Mouse (Mus musculus) lung, adult 18-20 months (tissue): ENCODE results near the gene Tpx2.

Experiments used
- DNase-seq, 2 experiments: peaks; one replicate each; pipeline ENCODE4 v3.0.0; 2022; ENCODE audit warnings: mixed read lengths in 2 of 2

Tpx2 gene

DNA sequence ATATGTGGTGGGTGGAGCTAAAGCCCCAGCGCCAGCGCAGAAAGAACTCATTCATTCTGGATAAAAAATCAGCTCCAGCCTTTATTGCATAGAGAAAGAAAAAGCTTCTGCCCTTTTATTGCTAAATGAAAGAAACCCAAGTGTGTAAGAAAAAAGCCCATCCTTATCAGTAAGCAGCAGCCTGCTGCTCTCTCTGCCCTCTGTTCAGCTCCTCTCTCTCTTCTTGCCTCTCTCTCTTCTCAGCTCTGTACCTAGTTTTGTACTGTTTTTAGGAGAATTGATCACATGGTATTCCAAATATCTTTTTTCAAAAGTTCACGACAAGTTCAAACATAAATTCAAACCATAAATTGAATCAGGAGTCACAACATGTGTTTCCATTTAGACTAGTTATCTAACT lies 30.5 kb downstream of the Tpx2 start:
- DNase-seq: no peak

DNA sequence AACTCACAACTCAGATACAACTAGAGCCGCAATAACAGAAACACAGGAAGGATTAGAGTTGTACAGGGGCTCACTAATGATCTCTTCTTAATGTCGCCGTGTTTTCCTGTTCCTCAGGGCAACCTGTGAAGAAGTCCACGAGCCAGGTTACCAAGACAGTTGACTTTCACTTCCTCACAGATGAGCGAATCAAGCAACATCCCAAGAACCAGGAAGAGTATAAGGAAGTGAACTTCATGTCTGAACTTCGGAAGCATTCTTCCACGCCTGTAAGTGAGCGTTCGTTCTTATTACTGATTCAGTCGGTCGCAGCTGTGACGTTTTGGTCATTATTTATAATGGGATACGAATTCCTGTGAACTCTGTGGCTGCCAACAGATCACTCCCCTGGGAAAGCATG lies 33.1 kb downstream of the Tpx2 start:
- no peak for DNase-seq

GRCm38 (mm10) chr2:152884101-152884645 lies 36.4 kb downstream of the Tpx2 start:
- no peak for DNase-seq

GRCm38 (mm10) chr2:152887230-152887629 lies 39.5 kb downstream of the Tpx2 start:
- DNase-seq: no peak

DNA sequence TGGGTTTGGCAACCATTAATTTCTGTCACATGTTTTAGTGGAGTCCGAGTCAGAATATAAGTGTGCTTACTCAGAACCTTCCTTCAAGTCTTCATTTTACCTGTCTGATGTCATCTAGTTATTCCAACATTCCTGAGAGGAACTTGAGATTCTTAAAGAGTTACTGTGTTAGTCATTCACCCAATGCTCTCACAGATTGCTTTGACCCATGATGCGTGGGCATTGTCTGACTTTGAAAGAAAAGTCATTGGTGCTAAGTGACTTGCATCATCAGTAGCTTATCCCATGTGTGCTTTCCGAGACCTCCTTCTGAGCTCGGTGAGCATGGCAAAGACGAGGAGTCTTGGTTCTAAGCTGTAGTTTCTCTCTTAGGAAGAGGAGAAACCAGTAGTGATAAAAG lies 41.0 kb downstream of the Tpx2 start:
- DNase-seq: no peak

GRCm38 (mm10) chr2:152895834-152896233 lies 48.1 kb downstream of the Tpx2 start:
- DNase-seq: no peak

- DNase-seq: no peak
These were observed 49.2 kb downstream of the Tpx2 start for GRCm38 (mm10) chr2:152896926-152897325.

DNA sequence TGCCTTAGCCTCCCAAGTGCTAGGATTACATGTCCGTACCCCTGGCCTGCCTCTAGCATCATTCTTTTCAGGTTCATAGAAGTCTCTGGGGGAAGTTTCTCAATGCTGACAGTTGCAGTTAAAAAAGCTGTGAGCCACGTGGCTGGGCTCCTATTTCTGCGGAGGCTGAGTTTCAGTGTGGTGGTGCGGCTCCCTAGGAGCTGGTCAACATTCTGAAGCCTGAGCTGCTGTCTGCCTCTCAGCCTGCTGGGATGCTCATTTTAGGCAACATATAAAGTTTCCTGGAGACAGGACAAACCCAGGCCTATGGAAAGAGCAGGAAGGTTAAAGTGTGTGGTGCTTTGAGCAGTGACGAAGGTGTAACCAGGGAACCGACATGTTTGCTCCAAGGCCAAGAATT lies 51.2 kb downstream of the Tpx2 start:
- DNase-seq: no peak

DNA sequence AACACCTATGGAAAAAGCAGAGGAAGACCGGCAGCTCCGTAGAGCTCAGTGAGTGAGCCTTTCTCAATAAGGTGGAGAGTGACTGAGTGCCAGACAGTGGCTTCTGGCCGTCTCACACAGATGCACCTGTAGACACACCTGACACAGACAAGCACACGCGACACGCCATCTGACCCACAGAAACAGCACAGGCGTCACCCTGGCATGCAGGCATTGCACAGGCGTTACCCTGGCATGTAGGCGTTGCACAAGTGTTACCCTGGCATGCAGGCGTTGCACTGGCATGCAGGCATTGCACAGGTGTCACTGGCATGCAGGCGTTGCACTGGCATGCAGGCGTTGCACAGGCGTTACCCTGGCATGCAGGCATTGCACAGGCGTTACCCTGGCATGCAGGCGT lies 53.5 kb downstream of the Tpx2 start:
- no peak for DNase-seq

- DNase-seq: no peak
These were observed 54.9 kb downstream of the Tpx2 start for GRCm38 (mm10) chr2:152902658-152903057.

DNA sequence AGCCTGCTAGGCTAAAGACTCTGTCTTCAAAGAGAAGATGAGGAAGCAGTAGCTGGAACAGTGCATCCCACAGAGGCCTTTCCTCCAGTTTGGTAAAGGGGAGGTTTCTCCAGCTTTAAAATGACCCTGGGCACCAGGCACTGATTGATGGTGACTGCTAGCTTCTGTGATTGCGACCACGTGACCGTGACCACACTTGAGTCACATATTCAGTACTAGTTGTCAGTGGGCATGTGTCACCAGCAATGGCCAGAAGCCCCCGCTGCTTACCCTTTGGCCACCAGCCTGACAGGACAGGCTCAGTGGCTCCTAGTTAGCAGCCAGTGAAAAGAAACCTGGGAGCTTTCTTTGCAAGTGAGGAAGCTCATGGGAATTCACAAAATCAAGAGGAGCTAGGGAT lies 55.8 kb downstream of the Tpx2 start:
- peak; percentile 32 to 36 for DNase-seq

DNA sequence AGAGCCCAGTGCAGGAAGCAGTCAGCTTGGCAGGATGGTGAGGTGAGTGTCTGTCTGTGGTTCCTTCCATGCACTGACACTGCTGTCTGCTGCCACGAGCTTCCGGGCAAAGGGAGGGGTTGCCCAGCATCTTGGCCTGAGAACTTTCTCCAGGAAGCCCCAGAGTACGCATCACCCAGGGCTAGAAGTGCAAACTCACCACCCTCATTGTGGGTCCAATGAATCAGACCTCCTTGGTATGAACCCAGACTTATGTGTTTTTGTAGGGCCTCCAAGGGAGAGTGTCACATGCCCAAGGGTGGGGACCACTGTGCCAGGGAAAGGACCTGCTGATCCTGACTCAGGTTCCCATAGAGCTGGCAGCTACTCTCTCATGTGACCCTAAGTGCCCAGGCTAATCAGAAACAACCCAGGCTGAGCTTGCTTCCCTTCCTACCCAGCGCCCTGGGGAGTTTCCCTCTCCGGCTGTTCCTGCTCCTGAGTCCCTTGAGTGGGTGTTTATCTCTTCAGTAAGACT lies 56.4 kb downstream of the Tpx2 start:
- DNase-seq: peak in 1 of 2 experiments; percentile 20

DNA sequence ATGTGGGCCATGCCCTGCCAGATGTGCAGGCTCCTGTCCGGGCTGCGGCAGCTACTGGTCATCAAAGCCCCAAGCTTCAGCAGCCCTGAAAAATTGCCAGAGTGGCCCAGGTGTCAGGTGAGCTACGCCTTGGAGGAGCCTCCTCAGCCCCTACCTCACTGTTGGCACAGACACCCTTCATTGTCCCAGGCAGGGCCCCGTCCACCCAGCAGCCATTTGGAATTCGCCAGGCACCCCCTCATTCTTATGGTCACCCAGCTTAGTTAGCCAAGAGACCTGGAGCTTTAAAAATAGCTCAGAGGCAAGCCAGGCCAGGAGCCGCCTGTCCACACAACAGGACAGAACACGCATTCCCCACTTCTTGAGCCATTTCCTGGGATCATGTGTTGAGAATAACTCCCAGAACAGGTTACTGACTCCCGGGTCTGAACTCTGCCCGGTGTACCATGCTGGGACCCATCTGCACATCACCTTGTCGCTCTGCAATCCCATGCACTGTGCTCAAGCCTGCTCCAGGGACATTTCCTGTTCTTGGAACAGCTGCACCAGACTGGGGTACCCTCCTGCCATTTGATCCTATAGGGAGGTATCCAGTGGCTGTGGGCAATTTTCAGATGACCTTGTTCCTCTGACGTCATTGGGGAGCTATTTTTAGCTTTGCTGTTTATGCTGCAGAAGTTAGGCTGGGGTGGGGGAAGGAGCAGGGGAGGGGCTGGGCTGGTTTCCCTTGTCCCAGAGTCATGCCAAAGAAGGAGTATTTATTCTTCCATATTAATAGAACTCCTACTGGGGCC lies 57.5 kb downstream of the Tpx2 start:
- no peak for DNase-seq

- DNase-seq: no peak
These were observed 58.7 kb downstream of the Tpx2 start for GRCm38 (mm10) chr2:152906274-152907037.

GRCm38 (mm10) chr2:152907114-152907943 lies 59.6 kb downstream of the Tpx2 start:
- DNase-seq: no peak

DNA sequence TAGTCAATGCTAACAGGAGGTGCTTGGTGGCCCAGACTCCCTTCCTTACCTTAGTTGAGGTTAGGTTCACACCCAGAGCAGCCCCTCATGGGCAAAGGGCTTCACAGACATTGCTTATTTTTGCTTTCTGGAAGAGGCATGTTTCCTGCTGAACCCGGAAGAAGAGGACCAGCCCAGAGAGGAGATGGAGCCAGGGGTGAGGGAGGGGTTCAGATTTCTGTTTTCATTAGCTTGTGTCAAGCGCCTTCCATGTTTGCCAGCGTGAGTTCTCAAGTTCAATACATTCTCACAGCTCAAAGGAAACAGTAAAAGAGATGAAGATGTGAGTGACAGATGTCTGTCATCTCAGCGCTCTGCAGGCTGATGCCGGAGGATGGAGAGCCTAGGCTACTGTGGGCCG lies 62.1 kb downstream of the Tpx2 start:
- no peak for DNase-seq

- DNase-seq: no peak
These were observed 63.3 kb downstream of the Tpx2 start, which contains the start of gene Mylk2 for GRCm38 (mm10) chr2:152911031-152911430. Gene Mylk2, plus strand, starts transcription at chr2:152911352.

DNA sequence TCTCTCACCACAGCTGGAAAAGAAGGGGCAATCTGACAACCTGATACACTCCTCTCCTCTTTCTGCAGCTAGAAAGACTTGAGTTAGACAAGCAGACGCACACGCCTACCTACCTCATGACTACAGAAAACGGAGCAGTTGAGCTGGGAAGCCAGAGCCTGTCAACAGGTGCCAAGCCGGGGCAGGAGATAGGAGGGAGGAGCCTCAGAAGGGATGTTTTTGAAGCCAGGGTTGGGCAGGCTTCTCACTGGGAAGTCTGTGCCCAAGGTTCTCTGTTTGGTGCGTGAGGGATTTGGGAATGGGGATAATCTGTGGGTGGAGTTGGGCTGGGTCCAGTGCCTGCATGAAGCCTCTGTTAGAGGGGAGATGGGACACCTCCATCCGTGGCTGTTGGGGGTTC lies 63.7 kb downstream of the Tpx2 start:
- no peak for DNase-seq

DNA sequence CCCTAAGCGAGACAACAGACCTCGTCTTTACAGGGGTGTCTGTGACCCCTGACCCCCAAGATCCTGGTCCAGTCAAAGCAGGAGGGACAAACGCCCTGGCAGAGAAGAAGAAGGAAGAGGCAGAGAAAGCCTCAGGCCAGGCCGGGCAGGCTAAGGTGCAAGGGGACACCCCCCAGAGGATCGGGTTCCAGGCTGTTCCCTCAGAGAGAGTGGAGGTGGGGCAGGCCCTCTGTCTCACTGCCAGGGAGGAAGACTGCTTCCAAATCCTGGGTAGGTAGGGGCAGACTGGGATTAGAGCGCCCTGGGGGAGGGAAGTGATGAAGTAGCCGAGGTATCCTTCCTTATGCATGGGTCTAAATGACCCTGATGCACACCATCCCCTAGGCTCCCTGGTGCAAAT lies 65.7 kb downstream of the Tpx2 start:
- no peak for DNase-seq

DNA sequence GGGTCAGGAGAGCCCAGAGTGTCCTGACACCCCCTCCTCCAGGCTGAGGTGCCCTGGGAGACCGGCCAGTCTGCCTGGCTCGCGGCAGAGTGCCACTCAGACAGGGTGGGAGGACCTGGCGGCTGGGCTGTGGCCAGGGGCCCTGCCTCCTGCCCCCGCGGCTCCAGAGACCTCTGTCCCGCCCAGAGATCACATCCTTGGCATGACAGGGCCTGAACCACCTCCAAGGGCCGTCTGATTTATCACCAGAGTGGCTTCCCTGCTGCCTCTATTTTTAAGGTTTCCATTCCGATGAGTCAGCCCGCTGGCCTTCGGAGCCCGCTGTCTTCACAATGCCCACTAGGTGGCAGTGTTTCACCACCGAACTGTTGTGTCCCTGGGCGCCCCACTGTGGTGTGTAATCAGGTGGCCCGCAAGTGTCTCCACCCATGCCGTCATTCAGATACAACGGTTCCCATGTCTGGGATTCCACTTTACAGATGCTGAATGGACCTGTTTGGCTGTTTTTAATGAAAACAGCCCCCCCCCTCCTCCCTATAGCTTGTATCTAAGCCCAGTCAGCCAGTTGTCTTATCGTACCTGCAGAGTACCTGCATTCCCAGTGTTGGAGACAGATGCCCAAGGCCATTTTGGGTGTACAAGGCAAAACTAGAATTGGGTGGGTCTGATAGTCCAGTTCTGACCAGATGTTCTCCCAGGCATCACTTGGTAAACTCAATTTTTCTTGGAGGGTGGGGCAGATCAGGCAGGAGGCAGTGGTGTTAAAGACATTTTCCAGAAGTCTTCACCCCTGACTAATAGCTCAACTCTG lies 66.8 kb downstream of the Tpx2 start:
- peak; percentile 72 to 82 for DNase-seq

GRCm38 (mm10) chr2:152915453-152915852 lies 67.7 kb downstream of the Tpx2 start:
- no peak for DNase-seq

GRCm38 (mm10) chr2:152916111-152916510 lies 68.3 kb downstream of the Tpx2 start:
- no peak for DNase-seq
